Mouse (Mus musculus) heart, embryonic 12.5 days (tissue): ENCODE measurements around the gene Wfdc15b. TPM values are rescaled to one million over a fixed set of nuclear protein-coding genes. Genes with fewer than 3 reads are reported as not detected.

Source experiments
- ATAC-seq: fragments of 200-750 bp; cut with Nextera tagmentation; 2 replicates; pipeline ENCODE4 v1.8.0; 2017; ENCODE audit warnings: moderate TSS enrichment, moderate library complexity; ENCODE audit not compliant: insufficient number of reproducible peaks, low FRiP score
- H3K27ac ChIP-seq: fragments of 300-500 bp; sonication (generic); 2 replicates; pipeline ENCODE4 v1.5.1; 2016; ENCODE audit warnings: mild to moderate bottlenecking, moderate library complexity; ENCODE audit not compliant: poor library complexity, severe bottlenecking
- H3K27me3 ChIP-seq: fragments of 300-500 bp; sonication (generic); replicated peaks from 2 replicates; pipeline ENCODE4 v1.6.1; 2016; ENCODE audit warnings: mild to moderate bottlenecking, moderate library complexity
- H3K36me3 ChIP-seq: fragments of 300-500 bp; sonication (generic); 2 replicates; pipeline ENCODE4 v1.6.1; 2016; ENCODE audit warnings: mild to moderate bottlenecking, moderate library complexity
- H3K4me1 ChIP-seq: fragments of 300-500 bp; sonication (generic); replicated peaks from 2 replicates; pipeline ENCODE4 v1.6.1; 2016; ENCODE audit warnings: mild to moderate bottlenecking
- H3K4me2 ChIP-seq: fragments of 300-500 bp; sonication (generic); 2 replicates; pipeline ENCODE4 v1.6.1; 2016; ENCODE audit warnings: mild to moderate bottlenecking, moderate library complexity
- H3K4me3 ChIP-seq: fragments of 300-500 bp; sonication (generic); 2 replicates; pipeline ENCODE4 v1.5.1; 2016; ENCODE audit warnings: mild to moderate bottlenecking
- H3K9ac ChIP-seq: fragments of 300-500 bp; sonication (generic); 2 replicates; pipeline ENCODE4 v1.6.1; 2016; ENCODE audit warnings: mild to moderate bottlenecking, moderate library complexity
- H3K9me3 ChIP-seq: fragments of 300-500 bp; sonication (generic); replicated peaks from 2 replicates; pipeline ENCODE4 v1.6.1; 2016; ENCODE audit warnings: mild to moderate bottlenecking, moderate library complexity
- WGBS: fragments of 180-500 bp; shearing (Covaris S2); methylation state at CpG from one replicate; pipeline ENCODE4 v1.1.7; 2016; 5-methylcytosine and 5-hydroxymethylcytosine counted together
- polyA plus RNA-seq: library from polyadenylated mRNA; unstranded; fragments of >200 nt; fragmentation: Nextera tagmentation; extraction: Ambion mirVana; gene quantifications from 2 replicates; pipeline ENCODE4 v1.2.1, GENCODE M21; 2016

Wfdc15b gene
- polyA plus RNA-seq, 1 experiment from 2014 or later, result not detected

DNA sequence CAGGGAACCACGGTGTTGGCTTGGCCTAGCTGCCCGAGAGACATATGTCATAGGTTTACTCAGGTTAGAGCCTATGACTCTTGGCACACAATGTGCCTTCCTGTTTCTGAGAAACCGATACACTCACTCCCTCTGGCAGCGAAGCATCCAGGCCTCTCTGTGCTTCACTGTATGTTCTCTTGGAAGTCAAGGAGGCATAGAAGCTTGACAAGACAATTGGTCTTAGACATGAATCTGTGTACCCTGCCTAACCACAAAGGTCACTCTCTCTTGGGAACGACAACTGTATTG is 24.8 kb downstream of the Wfdc15b start:
- Histone ChIP-seq H3K9me3 (0 out of 2 replicates have a peak, but pooled peaks cover under 1% of the 10 kb centered on the region), H3K4me2 (no peak overlapping the region), H3K4me3 (no peak overlapping the region), H3K27me3 (no peaks in the 10 kb centered on the region), H3K4me1 (no peaks in the 10 kb centered on the region), H3K27ac (no peak overlapping the region), H3K36me3 (no peaks in the 10 kb centered on the region), H3K9ac (no peak overlapping the region)
- 78% methylated on average over 5 of the region's 5 CpGs for WGBS
- no peak for ATAC-seq

DNA sequence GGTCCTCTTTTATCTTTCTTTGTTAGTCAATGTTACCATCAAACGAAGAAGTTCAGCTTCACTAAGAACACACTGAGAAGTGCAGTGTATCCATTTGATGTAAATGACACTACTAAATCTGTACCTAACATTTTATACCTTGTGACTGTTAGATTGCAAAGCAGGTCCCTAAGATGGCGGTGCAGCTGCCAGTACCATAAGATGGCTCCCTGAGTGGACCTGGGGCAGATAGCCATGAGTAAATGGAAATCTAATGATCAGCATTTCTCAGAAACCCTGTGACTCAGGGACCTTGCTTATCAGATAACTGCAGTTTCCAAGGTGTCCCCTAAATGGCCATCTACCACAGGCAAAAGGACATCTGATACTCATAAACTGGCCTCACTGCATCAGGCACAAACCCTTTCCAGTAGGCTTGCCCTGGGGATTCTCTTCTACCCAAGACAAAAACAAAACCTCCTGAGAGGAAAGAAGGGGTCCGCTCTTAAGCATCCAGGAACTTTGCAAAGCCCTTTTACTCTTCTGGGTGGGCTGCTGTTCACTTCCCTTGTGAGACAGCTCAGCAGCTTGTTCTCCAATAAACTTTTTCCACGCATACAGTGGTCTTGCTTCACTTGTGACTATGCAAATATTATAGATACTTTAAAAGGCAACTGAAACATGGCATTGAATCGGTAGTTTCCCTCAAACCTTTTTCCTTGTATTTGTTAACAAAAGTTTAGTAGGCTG is 25.3 kb downstream of the Wfdc15b start:
- Histone ChIP-seq H3K36me3 (no peaks in the 10 kb centered on the region), H3K27ac (no peak overlapping the region), H3K4me1 (no peaks in the 10 kb centered on the region), H3K4me3 (no peak overlapping the region), H3K27me3 (no peaks in the 10 kb centered on the region), H3K9me3 (0 out of 2 replicates have a peak, but pooled peaks cover 5% of the 10 kb centered on the region), H3K9ac (no peak overlapping the region), H3K4me2 (no peak overlapping the region)
- no peak for ATAC-seq
- WGBS, result 82% methylated on average over 5 of the region's 5 CpGs

- H3K9me3 ChIP-seq, result 0 out of 2 replicates have a peak, but pooled peaks cover 5% of the 10 kb centered on the region
- H3K9ac ChIP-seq, result no peak overlapping the region
- no peaks in the 10 kb centered on the region for H3K36me3 ChIP-seq
- no peak overlapping the region for H3K4me2 ChIP-seq
- ATAC-seq, result no peak
- H3K27ac ChIP-seq, result no peak overlapping the region
- H3K27me3 ChIP-seq, result no peaks in the 10 kb centered on the region
- 72% methylated on average over 5 of the region's 5 CpGs for WGBS
- no peak overlapping the region for H3K4me3 ChIP-seq
- H3K4me1 ChIP-seq, result no peaks in the 10 kb centered on the region
These were observed 26.4 kb downstream of the Wfdc15b start for GRCm38 (mm10) chr2:164194959-164195630.

DNA sequence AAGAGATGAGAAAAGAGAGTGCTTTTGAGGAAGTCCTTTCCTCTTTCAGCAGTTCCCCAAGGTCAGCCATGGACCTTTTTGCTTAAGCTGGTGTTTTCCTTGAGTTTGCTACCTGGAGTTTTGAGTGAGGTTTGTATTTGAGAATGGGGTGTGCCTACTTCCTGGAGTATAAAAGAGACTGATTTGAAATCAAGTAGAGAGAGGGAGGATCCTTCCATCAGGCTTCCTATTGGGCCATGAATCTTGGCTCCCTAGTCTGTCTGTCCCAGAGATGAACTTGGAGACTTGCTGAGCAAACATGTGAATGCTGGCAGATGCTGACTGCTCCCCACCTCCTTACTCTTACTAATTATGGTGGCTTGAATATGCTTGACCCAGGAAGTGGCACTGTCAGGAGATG is 29.2 kb downstream of the Wfdc15b start:
- no peaks in the 10 kb centered on the region for H3K27me3 ChIP-seq
- H3K36me3 ChIP-seq, result no peaks in the 10 kb centered on the region
- no peak for ATAC-seq
- H3K9ac ChIP-seq, result no peak overlapping the region
- no peak overlapping the region for H3K4me2 ChIP-seq
- no peak overlapping the region for H3K27ac ChIP-seq
- 0 out of 2 replicates have a peak, but pooled peaks cover 8% of the 10 kb centered on the region for H3K9me3 ChIP-seq
- no peaks in the 10 kb centered on the region for H3K4me1 ChIP-seq
- no peak overlapping the region for H3K4me3 ChIP-seq

DNA sequence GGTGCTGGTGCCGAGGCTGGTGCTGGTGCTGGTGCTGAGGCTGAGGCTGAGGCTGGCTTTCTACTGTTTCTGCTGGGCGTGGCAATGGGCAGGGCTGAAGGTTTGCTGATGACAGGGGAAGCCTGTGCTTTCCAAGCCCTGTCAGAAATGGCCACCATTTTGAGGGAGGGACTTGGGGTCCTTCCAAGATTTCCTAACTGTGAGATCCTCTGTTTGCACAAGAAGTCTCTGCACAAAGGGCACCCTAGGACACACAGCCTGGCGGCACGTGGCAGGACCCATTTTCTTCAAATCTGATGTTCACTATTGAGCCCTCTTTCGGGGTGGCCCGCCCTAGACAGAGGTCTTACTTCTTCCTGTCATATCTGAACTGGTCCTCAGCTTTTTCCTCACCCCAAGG is 30.9 kb downstream of the Wfdc15b start, which contains the start of gene Wfdc12:
Gene Wfdc12 (minus strand): TSS at position 33 of the 400 bp plus-strand sequence.
- H3K4me3 ChIP-seq, result no peak within 1 kb of the TSS
- no peaks in the 10 kb centered on the region for H3K4me1 ChIP-seq
- no peak for ATAC-seq
- H3K27ac ChIP-seq, result no peak within 1 kb of the TSS
- H3K27me3 ChIP-seq, result 0 out of 2 replicates have a peak, but pooled peaks cover under 1% of the 10 kb centered on the region
- H3K36me3 ChIP-seq, result no peaks in the 10 kb centered on the region
- 84% methylated on average over 6 of the region's 6 CpGs for WGBS
- H3K9ac ChIP-seq, result no peak within 1 kb of the TSS
- no peak within 1 kb of the TSS for H3K4me2 ChIP-seq
- H3K9me3 ChIP-seq, result 0 out of 2 replicates have a peak, but pooled peaks cover 8% of the 10 kb centered on the region

- H3K9me3 ChIP-seq, result 0 out of 2 replicates have a peak, but pooled peaks cover 8% of the 10 kb centered on the region
- no peak overlapping the region for H3K4me2 ChIP-seq
- H3K36me3 ChIP-seq, result no peaks in the 10 kb centered on the region
- 0 out of 2 replicates have a peak, but pooled peaks cover 2% of the 10 kb centered on the region for H3K27me3 ChIP-seq
- no peak overlapping the region for H3K4me3 ChIP-seq
- H3K4me1 ChIP-seq, result no peaks in the 10 kb centered on the region
- no peak overlapping the region for H3K27ac ChIP-seq
- ATAC-seq, result no peak
- 22% methylated on average over 5 of the region's 5 CpGs for WGBS
- H3K9ac ChIP-seq, result no peak overlapping the region
These were observed 32.7 kb downstream of the Wfdc15b start for GRCm38 (mm10) chr2:164188722-164189121.

- H3K27me3 ChIP-seq, result peaks cover 2% of the 10 kb centered on the region
- WGBS, result 29% methylated on average over 9 of the region's 9 CpGs
- H3K36me3 ChIP-seq, result no peaks in the 10 kb centered on the region
- H3K9me3 ChIP-seq, result 0 out of 2 replicates have a peak, but pooled peaks cover 3% of the 10 kb centered on the region
- H3K4me1 ChIP-seq, result no peaks in the 10 kb centered on the region
- ATAC-seq, result no peak
- no peak overlapping the region for H3K4me2 ChIP-seq
- no peak overlapping the region for H3K9ac ChIP-seq
- no peak overlapping the region for H3K4me3 ChIP-seq
- no peak overlapping the region for H3K27ac ChIP-seq
These were observed 37.2 kb downstream of the Wfdc15b start for GRCm38 (mm10) chr2:164184145-164184719.

- Histone ChIP-seq H3K4me2 (no peak overlapping the region), H3K9ac (no peak overlapping the region), H3K36me3 (no peaks in the 10 kb centered on the region), H3K4me3 (no peak overlapping the region), H3K27ac (no peak overlapping the region), H3K4me1 (no peaks in the 10 kb centered on the region), H3K9me3 (no peaks in the 10 kb centered on the region), H3K27me3 (peaks cover 6% of the 10 kb centered on the region)
- WGBS, result 65% methylated on average over 9 of the region's 9 CpGs
- ATAC-seq, result no peak
These were observed 38.1 kb downstream of the Wfdc15b start for GRCm38 (mm10) chr2:164183340-164183739.

- H3K4me2 ChIP-seq, result no peak within 1 kb of the TSS
- H3K4me1 ChIP-seq, result no peaks in the 10 kb centered on the region
- H3K4me3 ChIP-seq, result no peak within 1 kb of the TSS
- H3K9ac ChIP-seq, result no peak within 1 kb of the TSS
- peaks cover 10% of the 10 kb centered on the region for H3K27me3 ChIP-seq
- ATAC-seq, result no peak
- H3K27ac ChIP-seq, result no peak within 1 kb of the TSS
- no peaks in the 10 kb centered on the region for H3K9me3 ChIP-seq
- H3K36me3 ChIP-seq, result no peaks in the 10 kb centered on the region
- 76% methylated on average over 7 of the region's 7 CpGs for WGBS
These were observed 38.7 kb downstream of the Wfdc15b start, which contains the start of gene Wfdc5 for GRCm38 (mm10) chr2:164182692-164183255. Gene Wfdc5, minus strand, starts transcription at chr2:164182742.

- Histone ChIP-seq H3K4me2 (no peak overlapping the region), H3K27me3 (peaks cover 20% of the 10 kb centered on the region), H3K27ac (no peak overlapping the region), H3K9me3 (no peaks in the 10 kb centered on the region), H3K36me3 (no peaks in the 10 kb centered on the region), H3K4me3 (no peak overlapping the region), H3K9ac (no peak overlapping the region), H3K4me1 (no peaks in the 10 kb centered on the region)
- ATAC-seq, result no peak
- WGBS, result 82% methylated on average over 4 of the region's 4 CpGs
These were observed 40.7 kb downstream of the Wfdc15b start for GRCm38 (mm10) chr2:164180770-164181169.

- H3K4me2 ChIP-seq, result no peak overlapping the region
- no peak for ATAC-seq
- H3K4me1 ChIP-seq, result no peaks in the 10 kb centered on the region
- WGBS, result 40% methylated on average over 3 of the region's 3 CpGs
- H3K27me3 ChIP-seq, result peaks cover 18% of the 10 kb centered on the region
- no peak overlapping the region for H3K27ac ChIP-seq
- no peaks in the 10 kb centered on the region for H3K36me3 ChIP-seq
- H3K9me3 ChIP-seq, result no peaks in the 10 kb centered on the region
- no peak overlapping the region for H3K4me3 ChIP-seq
- no peak overlapping the region for H3K9ac ChIP-seq
These were observed 41.3 kb downstream of the Wfdc15b start for GRCm38 (mm10) chr2:164180124-164180523.
